Mouse (Mus musculus) kidney, postnatal 25 days (tissue): ENCODE measurements around the gene Tpk1.

ENCODE experiments used
- DNase-seq, 2 experiments: peaks; one replicate each; pipeline ENCODE4 v3.0.0; 2021; ENCODE audit warnings: mixed read lengths in 2 of 2

Gene Tpk1

GRCm38 (mm10) chr6:43347637-43348036 is 318.4 kb downstream of the Tpk1 start:
- peak in 1 of 2 experiments; percentile 13 for DNase-seq

GRCm38 (mm10) chr6:43343006-43343405 is 323.1 kb downstream of the Tpk1 start:
- no peak for DNase-seq

GRCm38 (mm10) chr6:43342386-43342785 is 323.7 kb downstream of the Tpk1 start:
- DNase-seq: no peak

- no peak for DNase-seq
Observed at GRCm38 (mm10) chr6:43338804-43339203, 327.3 kb downstream of the Tpk1 start.

- peak; percentile 36 to 72 for DNase-seq
Observed at GRCm38 (mm10) chr6:43337491-43337961, 328.6 kb downstream of the Tpk1 start.

- DNase-seq: no peak
Observed at GRCm38 (mm10) chr6:43335619-43336234, 330.4 kb downstream of the Tpk1 start.

GRCm38 (mm10) chr6:43333479-43333878 is 332.6 kb downstream of the Tpk1 start:
- no peak for DNase-seq

- DNase-seq: no peak
Observed at GRCm38 (mm10) chr6:43312961-43313656, 353.0 kb downstream of the Tpk1 start.

- no peak for DNase-seq
Observed at GRCm38 (mm10) chr6:43312546-43312945, 353.5 kb downstream of the Tpk1 start.

- no peak for DNase-seq
Observed at GRCm38 (mm10) chr6:43310071-43310470, 356.0 kb downstream of the Tpk1 start.

GRCm38 (mm10) chr6:43309454-43309853 is 356.6 kb downstream of the Tpk1 start, which contains the start of gene Nobox:
Gene Nobox (minus strand): TSS chr6:43309554.
- no peak for DNase-seq

- no peak for DNase-seq
Observed at GRCm38 (mm10) chr6:43297508-43297850, 368.6 kb downstream of the Tpk1 start.

GRCm38 (mm10) chr6:43296798-43297507 is 369.1 kb downstream of the Tpk1 start:
- no peak for DNase-seq

- DNase-seq: no peak
Observed at GRCm38 (mm10) chr6:43295908-43296307, 370.2 kb downstream of the Tpk1 start.
